ENCODE assay signal across 8 mouse cellular contexts in genomic region chr2:153609548-153609947, GRCm38 (mm10). TPM values are rescaled to one million over a fixed set of nuclear protein-coding genes. Genes with fewer than 3 reads are reported as not detected.
A peak's percentile ranks its signal among the peaks of the same experiment; 100 is the strongest.
DNase-seq lines count a peak whose midpoint lies in the region; ATAC-seq and TF ChIP-seq lines count a peak whose summit lies in the region.

No protein-coding gene starts in this region.

- TF ChIP-seq CTCF in cortical plate, adult 2 months (IDR thresholded peaks at IDR 0.05; ENCODE audit: extremely low read depth, insufficient read depth, low read length) = peak; percentile 53
- TF ChIP-seq CTCF in hindbrain, postnatal 0 days (IDR thresholded peaks at IDR 0.05; ENCODE audit: low read depth) = peak; percentile 90
- TF ChIP-seq CTCF in left cerebral cortex, adult 2 months (IDR thresholded peaks at IDR 0.05) = peak; percentile 82

- H3K9me3 ChIP-seq in hindbrain, postnatal 0 days (ENCODE audit: low read length) = no peaks in the 10 kb centered on the region

- H3K27ac ChIP-seq in cortical plate, adult 2 months (ENCODE audit: insufficient read depth, low read length) = no peak overlapping the region
- no peak overlapping the region for H3K27ac ChIP-seq in hindbrain, postnatal 0 days
- no peak overlapping the region for H3K27ac ChIP-seq in left cerebral cortex, adult 2 months

- H3K36me3 ChIP-seq in hindbrain, postnatal 0 days (ENCODE audit: insufficient read depth, low read length) = no peaks in the 10 kb centered on the region

- H3K9ac ChIP-seq in hindbrain, postnatal 0 days (replicated peaks; ENCODE audit: low read length) = no peak overlapping the region

- 12% methylated on average over 9 of the region's 9 CpGs for WGBS in hindbrain, postnatal 0 days

- no peak overlapping the region for H3K4me2 ChIP-seq in hindbrain, postnatal 0 days (ENCODE audit: low read depth, low read length)

- DNase-seq in ZHBTc4 (ENCODE audit: low read depth, low spot score) = peak; percentile 93
- DNase-seq in gastrocnemius, adult 8-10 months (ENCODE audit: low spot score in 2 of 2) = peak; percentile 66 to 74
- peak; percentile 93 for DNase-seq in hindbrain, postnatal 0 days (ENCODE audit: low spot score)
- peak; percentile 74 to 82 for DNase-seq in left cerebral cortex, adult 2 months (ENCODE audit: extremely low spot score in 1 of 2, low spot score in 2 of 2)
- peak; percentile 80 for DNase-seq in right cerebral cortex, postnatal 14 days
- DNase-seq in urinary bladder, postnatal 36 days (ENCODE audit: low spot score in 2 of 2) = peak; percentile 52 to 83

- no peak overlapping the region for H3K4me3 ChIP-seq in cortical plate, adult 2 months (ENCODE audit: insufficient read depth, low read length)
- H3K4me3 ChIP-seq in hindbrain, postnatal 0 days (ENCODE audit: low read length) = no peak overlapping the region
- no peak overlapping the region for H3K4me3 ChIP-seq in left cerebral cortex, adult 2 months

- H3K27me3 ChIP-seq in hindbrain, postnatal 0 days (ENCODE audit: insufficient read depth, low read length) = no peaks in the 10 kb centered on the region

- no peak for TF ChIP-seq POLR2A in cortical plate, adult 2 months (IDR thresholded peaks at IDR 0.05; ENCODE audit: extremely low read depth, insufficient read depth, low read length)

- intact Hi-C loops in left cerebral cortex, adult 2 months (cut with DNase I) = no loop called here

- H3K4me1 ChIP-seq in cortical plate, adult 2 months (ENCODE audit: control insufficient read depth, insufficient read depth, low read length) = 0 out of 2 replicates have a peak, but pooled peaks cover 2% of the 10 kb centered on the region
- peaks cover 8% of the 10 kb centered on the region; the same call in 1 of the 2 replicates for H3K4me1 ChIP-seq in hindbrain, postnatal 0 days (ENCODE audit: insufficient read depth, low read length)

- peak; percentile 82 for ATAC-seq in hindbrain, postnatal 0 days
- peak; percentile 92 for ATAC-seq in megakaryocyte, adult 5-6 weeks (ENCODE audit: poor library complexity, severe bottlenecking)

RNA-seq across cellular contexts. Expression of gene Commd7, which starts 23.0 kb away (rescaled TPM):
- 29.2 and 31.3 TPM in 2 replicates for polyA plus RNA-seq in cortical plate, adult 2 months (2012; rRNA removed)
- total RNA-seq in gastrocnemius, adult 8-10 months (2022) = 10 to 100 TPM; 10.1 to 11.2 (median 10.2) TPM
- 21.2 and 25.7 TPM in 2 replicates for total RNA-seq in hindbrain, postnatal 0 days (2014; rRNA removed)
- 88.0 and 93.4 TPM in 2 replicates for polyA plus RNA-seq in hindbrain, postnatal 0 days (2015; fragmentation: Nextera tagmentation; extraction: Ambion mirVana)
- total RNA-seq in left cerebral cortex, adult 2 months (2021) = 10 to 100 TPM; 26.2 to 27.1 TPM
- total RNA-seq in megakaryocyte, adult 5-6 weeks (2015) = 41.6 and 47.2 TPM in 2 replicates
- total RNA-seq in megakaryocyte, adult 5-6 weeks (2017) = 30.3 and 34.1 TPM in 2 replicates

RNA-seq across cellular contexts. Expression of gene Dnmt3b, which starts 39.7 kb away (rescaled TPM):
- 0.96 and 1.0 TPM in 2 replicates for polyA plus RNA-seq in cortical plate, adult 2 months (2012; rRNA removed)
- under 1 TPM; 0.29 to 0.90 (median 0.49) TPM for total RNA-seq in gastrocnemius, adult 8-10 months (2022)
- total RNA-seq in hindbrain, postnatal 0 days (2014; rRNA removed) = 2.5 and 2.9 TPM in 2 replicates
- 2.7 and 2.8 TPM in 2 replicates for polyA plus RNA-seq in hindbrain, postnatal 0 days (2015; fragmentation: Nextera tagmentation; extraction: Ambion mirVana)
- total RNA-seq in left cerebral cortex, adult 2 months (2021) = 1 to 10 TPM; 1.1 to 1.6 TPM
- total RNA-seq in megakaryocyte, adult 5-6 weeks (2015) = 1.3 and 2.5 TPM in 2 replicates
- 2.8 and 3.6 TPM in 2 replicates for total RNA-seq in megakaryocyte, adult 5-6 weeks (2017)
